Mouse (Mus musculus) kidney, adult 2 months (tissue): ENCODE measurements around the gene Cog4.

Source experiments
- CTCF ChIP-seq: fragments of 200-500 bp; conservative IDR thresholded peaks from 2 replicates; pipeline ENCODE4 v1.5.1; 2011; ENCODE audit warnings: low read depth, mild to moderate bottlenecking, control low read depth, low read length, moderate library complexity, mixed read lengths; ENCODE audit not compliant: insufficient read depth, insufficient read length
- POLR2A ChIP-seq: fragments of 200-500 bp; IDR thresholded peaks from one replicate; pipeline ENCODE4 v1.6.1; 2011; ENCODE audit warnings: low read depth, low read length, control low read depth

DNA sequence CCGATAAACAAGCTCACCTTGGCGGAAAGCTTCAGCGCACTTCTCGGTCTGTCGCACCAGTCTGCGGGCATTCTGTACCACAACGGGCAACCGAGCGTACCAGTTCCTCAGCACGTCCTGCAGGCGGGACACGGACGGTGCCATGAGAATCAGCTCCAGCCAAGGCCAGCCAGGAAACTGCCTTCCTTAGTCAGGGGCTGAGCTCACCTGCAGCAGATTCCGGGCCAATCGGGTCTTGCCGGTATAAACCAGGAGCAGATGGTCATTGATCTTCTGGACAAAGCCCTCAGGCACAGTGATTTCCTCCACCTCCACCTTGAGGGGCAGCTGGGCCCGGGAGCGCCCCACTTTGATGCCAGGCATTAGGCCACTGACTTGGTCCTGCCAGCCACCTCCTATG is 37.4 kb downstream of the Cog4 start:
- TF ChIP-seq POLR2A (no peak), CTCF (no peak)
